Mouse (Mus musculus) heart, adult 8-10 months (tissue): ENCODE measurements around the gene Ctbp2. TPM values are rescaled to one million over a fixed set of nuclear protein-coding genes. Genes with fewer than 3 reads are reported as not detected.

Experiments
- DNase-seq: peaks from one replicate; pipeline ENCODE4 v3.0.0; 2022; ENCODE audit warnings: low spot score
- total RNA-seq, 4 experiments: library from RNA; stranded (reverse); gene quantifications; 2 replicates each; pipeline ENCODE4 v1.2.4; 2022

Gene Ctbp2
- 10 to 100 TPM; 24.9 to 28.1 (median 27.6) TPM for total RNA-seq

DNA sequence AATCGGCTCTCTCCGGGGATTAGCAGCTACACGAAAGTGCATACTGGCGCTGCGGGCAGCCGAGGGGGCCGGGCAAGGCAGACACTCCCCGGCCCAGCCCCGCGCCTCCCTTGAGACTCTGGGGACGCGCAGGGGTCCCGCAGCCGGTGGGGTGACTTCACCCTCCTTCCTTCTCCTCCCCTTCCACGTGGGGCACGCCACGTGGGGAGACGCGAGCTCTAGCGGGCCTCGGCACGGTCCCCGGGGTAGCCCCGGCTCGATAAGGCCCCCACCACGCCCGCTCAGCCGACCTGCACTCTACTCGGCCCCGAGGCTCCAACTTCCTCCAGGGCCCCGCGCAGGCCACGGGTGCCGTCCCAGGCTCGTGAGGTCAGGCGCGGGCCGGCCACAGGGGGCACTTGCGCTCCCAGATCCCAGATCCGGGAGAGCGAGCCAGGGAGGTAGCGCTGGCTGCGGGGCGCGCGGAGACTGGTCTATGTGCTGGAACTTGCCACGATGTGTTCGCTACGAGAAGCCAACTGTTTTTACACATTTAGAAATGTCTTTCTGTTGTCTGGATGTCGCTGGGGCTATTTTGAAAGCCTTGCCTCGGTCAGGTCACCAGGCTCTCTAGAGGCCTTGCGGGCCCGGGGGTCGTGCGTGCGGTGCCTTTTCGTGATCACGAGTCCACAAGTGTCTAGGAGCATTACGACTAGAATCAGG is at the start of gene Ctbp2:
Gene Ctbp2, minus strand, starts transcription at position 356 of the 702 bp plus-strand sequence.
- peak; percentile 79 for DNase-seq

DNA sequence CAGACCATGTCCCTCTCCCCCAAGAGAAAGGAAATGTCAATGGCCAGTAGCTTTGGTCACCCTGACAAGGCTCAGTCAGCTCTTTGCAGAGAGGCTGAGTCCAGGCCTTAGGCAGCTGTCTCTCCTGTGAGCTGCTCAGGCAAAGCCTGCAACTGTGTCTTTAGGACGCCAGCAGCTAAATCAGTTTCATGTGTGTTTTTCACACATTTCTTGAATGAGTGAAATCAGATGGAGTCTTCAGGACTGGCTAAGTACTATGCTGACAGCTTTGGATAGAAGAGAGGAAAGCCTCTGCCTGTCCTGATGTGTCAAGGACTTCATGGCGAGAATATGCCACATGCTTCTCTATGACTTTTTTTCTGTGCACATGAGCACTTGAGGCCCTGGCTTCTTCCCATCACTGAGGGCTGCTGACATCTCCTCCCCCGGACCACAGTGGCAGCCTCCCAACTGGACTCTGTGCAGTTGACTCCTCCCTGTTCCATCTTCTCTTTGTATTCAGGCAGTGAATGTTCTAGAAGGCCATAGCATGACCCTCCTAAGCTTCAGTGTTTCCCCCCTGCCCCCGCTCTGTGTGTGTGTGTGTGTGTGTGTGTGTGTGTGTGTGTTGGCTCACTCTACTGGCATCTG is 47.4 kb upstream of the Ctbp2 start:
- no peak for DNase-seq

GRCm38 (mm10) chr7:133168928-133169327 is 44.8 kb upstream of the Ctbp2 start:
- DNase-seq = no peak

- DNase-seq = no peak
Observed at GRCm38 (mm10) chr7:133167903-133168302, 43.7 kb upstream of the Ctbp2 start.

DNA sequence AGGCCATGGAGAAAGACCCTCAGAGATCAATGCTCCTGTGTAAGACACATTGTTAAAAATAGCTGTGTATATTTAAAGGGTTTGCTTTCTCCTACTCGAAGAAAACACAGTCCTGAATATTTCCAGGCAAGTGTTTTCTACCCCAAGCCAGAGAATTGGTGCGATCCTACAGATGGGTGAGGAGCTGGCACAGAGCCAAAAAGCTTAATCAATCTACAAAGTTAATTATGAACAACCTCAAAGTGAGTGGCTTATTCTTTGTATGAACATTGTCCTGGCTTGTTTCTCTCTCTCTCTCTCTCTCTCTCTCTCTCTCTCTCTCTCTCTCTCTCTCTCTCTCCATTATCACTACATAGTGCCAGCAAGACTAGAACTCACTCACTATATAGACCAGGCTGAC is 40.6 kb upstream of the Ctbp2 start:
- DNase-seq = no peak

DNA sequence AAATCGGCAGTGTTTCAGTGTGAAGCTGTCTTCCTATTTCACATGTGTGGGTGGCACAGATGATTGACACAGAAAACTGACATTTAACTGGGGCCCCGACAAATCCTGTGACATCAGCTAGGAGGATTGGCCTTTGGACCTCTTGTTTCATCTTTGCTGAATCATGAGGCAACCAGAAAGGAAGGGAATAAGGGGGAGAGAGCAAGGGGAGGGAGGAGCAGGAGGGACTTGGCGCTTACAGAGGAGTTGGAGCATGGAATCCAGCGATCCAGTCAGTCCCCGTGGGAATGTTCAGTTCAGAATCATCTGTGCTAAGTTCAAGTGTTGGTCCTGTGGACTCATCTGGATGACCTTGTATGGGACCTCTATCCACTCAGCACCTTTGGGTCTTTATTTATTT is 38.9 kb upstream of the Ctbp2 start:
- DNase-seq = peak; percentile 20

- DNase-seq = no peak
Observed at GRCm38 (mm10) chr7:133162131-133162530, 38.0 kb upstream of the Ctbp2 start.

DNA sequence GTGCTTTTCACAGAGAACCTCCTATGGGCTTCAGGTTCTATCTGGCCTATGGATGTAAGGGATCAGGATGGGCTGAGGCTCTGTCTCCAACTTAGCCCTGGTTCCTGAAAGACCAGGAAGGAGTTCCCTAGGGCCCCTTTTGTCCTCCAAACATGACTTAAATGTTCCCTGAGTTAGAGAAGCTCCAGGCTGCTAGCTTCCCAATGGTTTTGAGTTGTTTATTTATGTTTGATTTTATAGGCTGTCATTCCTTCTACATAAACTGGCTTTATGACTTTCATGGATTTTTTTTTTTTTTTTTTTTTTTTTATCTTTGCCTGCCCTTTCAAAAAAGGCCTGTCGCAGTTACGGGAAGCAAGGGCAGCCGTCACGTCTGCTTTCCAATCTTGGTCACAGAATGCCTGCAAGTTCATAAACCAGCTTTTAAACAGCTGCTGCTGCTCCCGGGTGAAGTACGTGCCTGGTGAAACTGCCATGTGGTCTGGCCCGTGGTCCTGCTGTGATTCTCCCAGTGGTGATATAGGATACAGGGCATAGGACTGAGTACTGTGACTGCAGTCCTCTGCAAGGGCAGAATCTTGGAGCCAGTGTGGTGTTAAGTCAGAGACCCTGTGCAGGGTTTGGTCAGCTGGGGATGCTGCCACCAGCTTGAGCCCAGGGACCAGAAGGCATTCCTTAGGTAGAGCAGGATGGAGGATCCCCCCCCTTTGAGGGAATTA is 37.4 kb upstream of the Ctbp2 start:
- DNase-seq = no peak

DNA sequence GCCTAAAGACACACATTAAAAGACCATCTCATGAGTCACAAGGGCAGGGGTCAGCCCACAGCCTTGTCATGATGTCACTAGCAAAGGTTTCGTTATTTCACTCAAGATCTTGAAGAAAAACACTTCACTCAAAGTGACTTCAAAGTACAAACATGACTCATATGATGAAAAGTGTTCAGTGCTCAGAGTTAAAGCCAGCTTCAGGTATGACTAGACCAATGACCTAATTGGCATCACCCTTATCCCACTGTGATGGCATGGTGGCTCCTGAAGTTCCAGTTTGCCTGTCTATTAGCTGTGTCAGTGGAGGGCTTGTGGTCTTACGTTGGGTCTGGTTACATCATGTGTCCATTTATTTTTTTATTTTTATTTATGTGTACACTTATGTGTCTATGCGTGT is 35.4 kb upstream of the Ctbp2 start:
- DNase-seq = no peak

DNA sequence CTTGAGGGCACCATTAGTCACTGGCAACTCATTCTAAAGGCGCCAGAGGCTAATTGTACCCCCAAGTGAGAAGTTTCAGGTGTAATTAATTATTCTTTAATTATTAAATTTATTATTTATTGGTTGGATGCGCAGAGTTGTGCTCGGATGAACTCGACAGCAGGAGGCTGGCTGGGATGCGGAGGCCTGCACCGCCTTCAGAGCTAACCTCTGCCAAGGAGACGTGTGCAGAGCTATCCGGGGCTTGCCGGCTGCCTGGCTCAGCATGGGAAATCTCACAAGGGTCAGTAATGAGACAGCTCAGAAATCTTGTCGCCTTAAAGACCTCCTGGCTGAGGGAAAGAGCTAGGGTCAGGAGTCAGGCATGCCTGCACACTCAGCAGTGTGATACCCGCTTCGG is 31.5 kb upstream of the Ctbp2 start:
- DNase-seq = no peak

DNA sequence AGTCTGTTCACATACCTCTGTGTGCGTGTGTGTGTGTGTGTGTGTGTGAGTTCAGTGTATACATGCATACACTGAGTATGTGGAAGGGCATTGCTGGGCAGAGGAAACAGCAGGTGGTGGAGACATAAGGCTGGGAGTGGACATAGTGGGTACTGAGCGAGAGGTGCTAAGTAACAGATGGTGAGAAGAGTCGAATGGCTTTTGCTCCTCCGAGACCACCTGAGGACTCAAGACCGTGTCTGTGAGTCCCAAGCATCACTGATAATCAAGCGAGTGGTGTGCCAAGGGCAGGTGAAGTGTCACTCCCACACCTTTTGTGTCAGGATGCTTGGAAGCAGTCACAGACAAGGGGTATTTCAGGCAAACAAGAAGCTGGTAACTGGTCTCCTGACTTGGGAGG is 30.7 kb upstream of the Ctbp2 start:
- no peak for DNase-seq

DNA sequence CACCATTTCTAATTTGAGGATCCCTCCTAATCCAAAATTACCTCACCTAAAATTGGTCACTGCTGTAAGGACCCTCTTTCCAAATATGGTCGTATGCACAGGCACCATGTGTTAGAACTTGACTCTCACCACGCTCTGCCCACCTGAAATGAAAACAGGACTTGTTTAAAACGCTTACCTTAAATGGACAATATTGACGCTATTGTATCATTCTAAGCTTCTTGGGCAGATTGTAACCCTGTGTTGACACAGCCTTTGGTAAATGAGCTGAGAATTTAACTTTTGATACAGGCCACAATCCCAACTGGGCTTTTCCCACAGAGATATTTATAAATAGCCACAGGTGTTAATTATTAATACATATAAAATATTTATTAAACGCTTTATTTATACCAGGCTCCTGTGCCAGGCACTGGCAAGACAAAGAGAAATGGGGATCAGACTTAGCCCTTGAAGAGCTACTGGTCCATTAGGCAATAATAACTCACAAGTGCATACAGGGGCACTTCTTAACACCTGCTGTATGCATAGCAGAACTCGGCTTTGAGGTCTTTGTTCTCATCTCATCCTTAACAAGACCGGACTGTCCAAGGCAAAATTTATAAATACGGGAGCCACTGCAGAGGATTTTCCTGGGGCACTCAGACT is 15.7 kb upstream of the Ctbp2 start:
- no peak for DNase-seq

GRCm38 (mm10) chr7:133133552-133133951 is 9.4 kb upstream of the Ctbp2 start:
- no peak for DNase-seq

- DNase-seq = no peak
Observed at GRCm38 (mm10) chr7:133132702-133133101, 8.5 kb upstream of the Ctbp2 start.

DNA sequence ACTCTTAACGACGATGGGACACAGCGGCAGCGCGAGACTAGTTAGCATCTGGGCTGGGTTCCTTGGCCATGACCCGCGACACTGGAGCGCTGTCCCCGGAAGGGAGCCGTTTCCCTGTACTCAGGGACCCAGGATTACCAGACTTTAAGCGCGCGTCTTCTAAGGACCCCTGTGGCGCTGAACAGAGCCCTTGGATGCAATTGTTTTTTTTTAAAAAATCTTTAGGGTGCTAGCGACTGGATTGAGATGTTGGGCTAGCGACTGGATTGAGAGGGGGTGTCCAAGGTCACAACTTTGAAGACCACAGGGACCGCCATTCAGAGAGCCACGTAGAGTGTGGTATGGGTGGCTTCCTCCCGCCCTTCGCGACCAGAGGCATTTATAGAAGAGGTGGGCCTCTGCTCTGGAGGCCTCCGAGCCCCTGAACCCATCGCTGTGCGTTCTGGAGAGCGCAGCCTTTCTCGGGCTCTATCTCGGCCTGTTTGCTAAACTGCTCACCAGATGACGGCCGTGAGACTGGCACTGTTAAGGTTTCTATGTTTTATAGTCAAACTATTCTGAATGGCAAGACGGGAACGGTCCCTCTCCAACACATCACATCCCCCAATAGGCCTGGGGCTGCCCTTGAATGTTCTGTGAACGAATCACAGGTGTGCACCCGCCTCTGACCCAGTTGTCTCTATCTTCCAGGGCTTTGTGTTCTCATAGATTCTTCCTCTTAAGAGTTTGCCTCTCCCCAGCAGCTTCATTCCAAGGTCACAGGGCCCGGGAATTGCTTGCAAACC is 739 bp upstream of the Ctbp2 start:
- no peak for DNase-seq

- peak; percentile 56 for DNase-seq
Observed at GRCm38 (mm10) chr7:133123244-133123998, 733 bp downstream of the Ctbp2 start, which contains the start of gene Fgfr2. Gene Fgfr2, minus strand, starts transcription at chr7:133123350.

- DNase-seq = peak; percentile 39
Observed at GRCm38 (mm10) chr7:133122379-133123243, 1.5 kb downstream of the Ctbp2 start.

DNA sequence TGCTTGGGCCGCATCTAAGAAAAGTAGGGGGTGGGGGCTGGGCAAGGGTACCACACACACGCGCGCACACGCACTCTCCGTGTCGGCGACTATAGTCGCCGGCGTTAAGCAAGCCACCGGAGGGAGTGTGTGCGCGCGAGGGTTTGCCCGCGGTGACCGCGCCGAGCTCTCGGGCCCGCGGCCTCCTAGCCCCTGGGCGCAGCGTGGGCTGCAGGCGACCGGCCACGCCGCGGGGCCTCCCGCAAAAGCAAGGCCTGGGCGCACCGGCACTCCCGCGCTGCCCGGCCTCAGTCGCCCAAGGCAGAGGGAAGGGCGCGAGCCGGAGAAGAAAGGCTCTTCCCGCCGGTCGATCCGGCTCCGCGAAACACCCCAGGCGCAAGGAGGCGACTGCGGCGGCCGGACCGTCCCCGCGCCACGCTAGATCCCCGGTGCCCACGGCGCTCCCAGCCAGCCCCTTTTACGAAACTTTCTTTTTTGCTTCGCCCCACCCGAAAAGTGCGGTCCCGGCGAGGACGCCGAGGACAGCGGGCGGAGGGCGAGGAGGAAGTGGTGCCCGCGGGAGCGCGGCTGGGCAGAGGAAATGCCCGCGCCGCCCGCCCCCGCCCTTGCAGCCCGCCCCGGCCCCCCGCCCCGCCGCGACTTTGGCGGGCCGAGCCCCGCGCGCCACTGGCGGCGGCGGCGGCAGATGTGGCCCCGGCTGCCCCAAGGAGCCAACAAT is 2.3 kb downstream of the Ctbp2 start:
- peak; percentile 19 for DNase-seq

- no peak for DNase-seq
Observed at GRCm38 (mm10) chr7:133121080-133121607, 3.0 kb downstream of the Ctbp2 start.
